In genomic region chr5:138947487-138947886, GRCm38 (mm10) we compare ENCODE assay signal across 12 mouse cellular contexts. TPM values are rescaled to one million over a fixed set of nuclear protein-coding genes. Genes with fewer than 3 reads are reported as not detected.
DNase-seq lines count a peak whose midpoint lies in the region; ATAC-seq and TF ChIP-seq lines count a peak whose summit lies in the region.
"Had no signal": no experiment of that assay in that cellular context is flagged by ENCODE, and none has a peak within 500 bp of the region (broad histone marks: within the 10 kb centered on the region; RNA-seq: fewer than 3 reads in every experiment).

No protein-coding gene starts in this region.

- 71% methylated on average over 5 of the region's 5 CpGs for WGBS in forebrain, embryonic 12.5 days
- WGBS in forebrain, embryonic 11.5 days = 73% methylated on average over 5 of the region's 5 CpGs
- 65% methylated on average over 5 of the region's 5 CpGs for WGBS in hindbrain, embryonic 12.5 days
- WGBS in hindbrain, embryonic 16.5 days = 51% methylated on average over 5 of the region's 5 CpGs
- 69% methylated on average over 5 of the region's 5 CpGs for WGBS in neural tube, embryonic 12.5 days
- WGBS in neural tube, embryonic 15.5 days = 58% methylated on average over 5 of the region's 5 CpGs

- H3K4me1 ChIP-seq in forebrain, embryonic 12.5 days = peaks cover 27% of the 10 kb centered on the region
- peaks cover 8% of the 10 kb centered on the region; the same call in 1 of the 2 replicates for H3K4me1 ChIP-seq in forebrain, embryonic 11.5 days (replicated peaks; ENCODE audit: control insufficient read depth, insufficient read depth, low read length)
- peaks cover 23% of the 10 kb centered on the region for H3K4me1 ChIP-seq in hindbrain, embryonic 12.5 days
- peaks cover 10% of the 10 kb centered on the region for H3K4me1 ChIP-seq in hindbrain, embryonic 16.5 days (ENCODE audit: control insufficient read depth, insufficient read depth, low read depth, low read length)
- H3K4me1 ChIP-seq in neural tube, embryonic 12.5 days = peaks cover 21% of the 10 kb centered on the region
- peaks cover 19% of the 10 kb centered on the region for H3K4me1 ChIP-seq in neural tube, embryonic 15.5 days

- no peak for DNase-seq in forebrain, embryonic 11.5 days (ENCODE audit: low spot score)
- no peak for DNase-seq in left cerebral cortex, adult 2 months (ENCODE audit: extremely low spot score in 1 of 2, low spot score in 2 of 2)
- DNase-seq: thymus, adult 2 months had no signal

- ATAC-seq in forebrain, embryonic 12.5 days (ENCODE audit: low FRiP score) = no peak
- ATAC-seq in forebrain, embryonic 11.5 days (replicated peaks; ENCODE audit: low FRiP score) = no peak
- no peak for ATAC-seq in hindbrain, embryonic 12.5 days (ENCODE audit: low FRiP score)
- ATAC-seq in hindbrain, embryonic 16.5 days = no peak
- ATAC-seq in neural tube, embryonic 12.5 days (ENCODE audit: low FRiP score, low read depth) = no peak
- no peak for ATAC-seq in neural tube, embryonic 15.5 days (ENCODE audit: low FRiP score)
- no peak for ATAC-seq in megakaryocyte-erythroid progenitor cell, adult 5-6 weeks (replicated peaks; ENCODE audit: low FRiP score, low TSS enrichment, poor library complexity, severe bottlenecking)

- intact Hi-C loops in left cerebral cortex, adult 2 months (cut with DNase I) = no loop called here

- no peaks in the 10 kb centered on the region for H3K36me3 ChIP-seq in forebrain, embryonic 12.5 days (replicated peaks)
- H3K36me3 ChIP-seq in forebrain, embryonic 11.5 days (ENCODE audit: control insufficient read depth, insufficient read depth, low read length) = no peaks in the 10 kb centered on the region
- H3K36me3 ChIP-seq in hindbrain, embryonic 12.5 days = no peaks in the 10 kb centered on the region
- no peaks in the 10 kb centered on the region for H3K36me3 ChIP-seq in hindbrain, embryonic 16.5 days (ENCODE audit: control insufficient read depth, insufficient read depth, low read length)
- H3K36me3 ChIP-seq in neural tube, embryonic 12.5 days = no peaks in the 10 kb centered on the region
- no peaks in the 10 kb centered on the region for H3K36me3 ChIP-seq in neural tube, embryonic 15.5 days

- no peak overlapping the region for H3K9ac ChIP-seq in forebrain, embryonic 12.5 days
- H3K9ac ChIP-seq in forebrain, embryonic 11.5 days (ENCODE audit: low read length) = no peak overlapping the region
- no peak overlapping the region for H3K9ac ChIP-seq in hindbrain, embryonic 12.5 days
- H3K9ac ChIP-seq in hindbrain, embryonic 16.5 days (ENCODE audit: low read depth, low read length) = no peak overlapping the region
- H3K9ac ChIP-seq in neural tube, embryonic 12.5 days = no peak overlapping the region
- no peak overlapping the region for H3K9ac ChIP-seq in neural tube, embryonic 15.5 days (replicated peaks)

- no peak for TF ChIP-seq CTCF in left cerebral cortex, adult 2 months (IDR thresholded peaks at IDR 0.05)

- H3K27me3 ChIP-seq in forebrain, embryonic 12.5 days = no peaks in the 10 kb centered on the region; the same call in 1 of the 2 replicates
- H3K27me3 ChIP-seq in forebrain, embryonic 11.5 days (ENCODE audit: control insufficient read depth, insufficient read depth, low read length) = no peaks in the 10 kb centered on the region
- no peaks in the 10 kb centered on the region for H3K27me3 ChIP-seq in hindbrain, embryonic 12.5 days
- no peaks in the 10 kb centered on the region for H3K27me3 ChIP-seq in hindbrain, embryonic 16.5 days (replicated peaks; ENCODE audit: control insufficient read depth, insufficient read depth, low read length)
- no peaks in the 10 kb centered on the region for H3K27me3 ChIP-seq in neural tube, embryonic 12.5 days (replicated peaks)
- no peaks in the 10 kb centered on the region for H3K27me3 ChIP-seq in neural tube, embryonic 15.5 days (replicated peaks)

- H3K4me3 ChIP-seq in forebrain, embryonic 12.5 days (replicated peaks) = no peak overlapping the region
- no peak overlapping the region for H3K4me3 ChIP-seq in forebrain, embryonic 11.5 days (ENCODE audit: low read depth, low read length)
- no peak overlapping the region for H3K4me3 ChIP-seq in hindbrain, embryonic 12.5 days
- H3K4me3 ChIP-seq in hindbrain, embryonic 16.5 days (ENCODE audit: low read length) = no peak overlapping the region
- no peak overlapping the region for H3K4me3 ChIP-seq in neural tube, embryonic 12.5 days
- H3K4me3 ChIP-seq in neural tube, embryonic 15.5 days (replicated peaks) = no peak overlapping the region
- no peak overlapping the region for H3K4me3 ChIP-seq in left cerebral cortex, adult 2 months

- H3K9me3 ChIP-seq in forebrain, embryonic 12.5 days = no peaks in the 10 kb centered on the region
- no peaks in the 10 kb centered on the region for H3K9me3 ChIP-seq in forebrain, embryonic 11.5 days (ENCODE audit: control insufficient read depth, low read length)
- H3K9me3 ChIP-seq in hindbrain, embryonic 12.5 days (replicated peaks) = no peaks in the 10 kb centered on the region
- no peaks in the 10 kb centered on the region for H3K9me3 ChIP-seq in hindbrain, embryonic 16.5 days (ENCODE audit: control insufficient read depth, low read length)
- H3K9me3 ChIP-seq in neural tube, embryonic 12.5 days = no peaks in the 10 kb centered on the region
- no peaks in the 10 kb centered on the region for H3K9me3 ChIP-seq in neural tube, embryonic 15.5 days (replicated peaks)

- H3K4me2 ChIP-seq in forebrain, embryonic 12.5 days = peak overlapping the region; percentile 30; the same call in 1 of the 2 replicates
- H3K4me2 ChIP-seq in forebrain, embryonic 11.5 days (ENCODE audit: low read depth, low read length, severe bottlenecking) = no peak overlapping the region
- peak overlapping the region; percentile 22; the same call in 1 of the 2 replicates for H3K4me2 ChIP-seq in hindbrain, embryonic 12.5 days (replicated peaks)
- no peak overlapping the region for H3K4me2 ChIP-seq in hindbrain, embryonic 16.5 days (ENCODE audit: low read length)
- H3K4me2 ChIP-seq in neural tube, embryonic 12.5 days (replicated peaks) = 0 out of 2 replicates have a peak overlapping the region, but pooled peaks have one; percentile 0
- no peak overlapping the region for H3K4me2 ChIP-seq in neural tube, embryonic 15.5 days
- H3K4me2 ChIP-seq: liver, embryonic 11.5 days had no signal

- H3K27ac ChIP-seq in forebrain, embryonic 12.5 days = peak overlapping the region; percentile 68
- no peak overlapping the region for H3K27ac ChIP-seq in forebrain, embryonic 11.5 days (ENCODE audit: low read depth, low read length)
- H3K27ac ChIP-seq in hindbrain, embryonic 12.5 days = no peak overlapping the region
- no peak overlapping the region for H3K27ac ChIP-seq in hindbrain, embryonic 16.5 days (ENCODE audit: low read depth, low read length)
- no peak overlapping the region for H3K27ac ChIP-seq in neural tube, embryonic 12.5 days
- no peak overlapping the region for H3K27ac ChIP-seq in neural tube, embryonic 15.5 days (replicated peaks)
- no peak overlapping the region for H3K27ac ChIP-seq in left cerebral cortex, adult 2 months

RNA-seq across cellular contexts. Expression of gene Pdgfa, which starts 49.7 kb away (rescaled TPM):
- polyA plus RNA-seq in forebrain, embryonic 12.5 days (2016; fragmentation: Nextera tagmentation; extraction: Ambion mirVana) = 8.5 and 10.5 TPM in 2 replicates
- polyA plus RNA-seq in forebrain, embryonic 11.5 days (2014; fragmentation: Nextera tagmentation; extraction: Ambion mirVana) = 8.8 and 9.4 TPM in 2 replicates
- polyA plus RNA-seq in hindbrain, embryonic 12.5 days (2016; fragmentation: Nextera tagmentation; extraction: Ambion mirVana) = 11.2 and 13.4 TPM in 2 replicates
- 26.2 and 33.4 TPM in 2 replicates for polyA plus RNA-seq in hindbrain, embryonic 16.5 days (2015; fragmentation: Nextera tagmentation; extraction: Ambion mirVana)
- polyA plus RNA-seq in neural tube, embryonic 12.5 days (2016; fragmentation: Nextera tagmentation; extraction: Ambion mirVana) = 12.1 and 13.8 TPM in 2 replicates
- 28.2 and 35.1 TPM in 2 replicates for polyA plus RNA-seq in neural tube, embryonic 15.5 days (2015; fragmentation: Nextera tagmentation; extraction: Ambion mirVana)
- total RNA-seq in megakaryocyte-erythroid progenitor cell, adult 5-6 weeks (2014; fragmentation: Nextera tagmentation) = not detected in 2 replicates
- 1.5 TPM in 1 of 2 replicates, not detected in the other for total RNA-seq in megakaryocyte-erythroid progenitor cell, adult 5-6 weeks (2017)
- total RNA-seq in left cerebral cortex, adult 2 months (2021) = 10 to 100 TPM; 52.1 to 53.0 TPM
- total RNA-seq: granulocyte monocyte progenitor cell, adult 5-6 weeks; MEL had no signal

Comparison
In these comparisons a context has a peak if more than half of its experiments do, and no peak if none do; other contexts are left out.
1. H3K4me2 ChIP-seq: peak in forebrain, embryonic 12.5 days (single experiment), hindbrain, embryonic 12.5 days (single experiment) and neural tube, embryonic 12.5 days (single experiment); none in forebrain, embryonic 11.5 days (single experiment), hindbrain, embryonic 16.5 days (single experiment) and neural tube, embryonic 15.5 days (single experiment).